Mouse (Mus musculus) heart, embryonic 11.5 days (tissue): ENCODE measurements around the gene Usp24. TPM values are rescaled to one million over a fixed set of nuclear protein-coding genes. Genes with fewer than 3 reads are reported as not detected.

ENCODE experiments used
- ATAC-seq: fragments of 200-750 bp; cut with Nextera tagmentation; replicated peaks from 2 replicates; pipeline ENCODE4 v1.8.0; 2017; ENCODE audit warnings: moderate library complexity; ENCODE audit not compliant: insufficient number of reproducible peaks, low FRiP score, low TSS enrichment
- H3K27ac ChIP-seq: fragments of 300-500 bp; sonication (generic); 2 replicates; pipeline ENCODE4 v1.5.1; 2014; ENCODE audit warnings: mild to moderate bottlenecking, low read depth, low read length
- H3K27me3 ChIP-seq: fragments of 300-500 bp; sonication (generic); 2 replicates; pipeline ENCODE4 v1.6.1; 2014; ENCODE audit warnings: mild to moderate bottlenecking, low read length, mixed read lengths; ENCODE audit not compliant: control insufficient read depth, insufficient read depth
- H3K36me3 ChIP-seq: fragments of 300-500 bp; sonication (generic); 2 replicates; pipeline ENCODE4 v1.6.1; 2014; ENCODE audit warnings: mild to moderate bottlenecking, low read length, moderate library complexity, mixed read lengths; ENCODE audit not compliant: control insufficient read depth, insufficient read depth
- H3K4me1 ChIP-seq: fragments of 300-500 bp; sonication (generic); 2 replicates; pipeline ENCODE4 v1.6.1; 2014; ENCODE audit warnings: low read length; ENCODE audit not compliant: control insufficient read depth, insufficient read depth
- H3K4me2 ChIP-seq: fragments of 300-500 bp; sonication (generic); 2 replicates; pipeline ENCODE4 v1.6.1; 2014; ENCODE audit warnings: mild to moderate bottlenecking, moderate library complexity
- H3K4me3 ChIP-seq: fragments of 300-500 bp; sonication (generic); 2 replicates; pipeline ENCODE4 v1.5.1; 2014; ENCODE audit warnings: low read depth, low read length
- H3K9ac ChIP-seq: fragments of 300-500 bp; sonication (generic); 2 replicates; pipeline ENCODE4 v1.6.1; 2014; ENCODE audit warnings: mild to moderate bottlenecking, low read depth, low read length, moderate library complexity
- H3K9me3 ChIP-seq: fragments of 300-500 bp; sonication (generic); replicated peaks from 2 replicates; pipeline ENCODE4 v1.6.1; 2016; ENCODE audit warnings: low read length; ENCODE audit not compliant: control insufficient read depth
- WGBS: fragments of 180-500 bp; shearing (Covaris S2); extraction: QIAGEN DNeasy Blood & Tissue Kit; methylation state at CpG from one replicate; pipeline ENCODE4 v1.1.7; 2014; ENCODE audit not compliant: insufficient replicate concordance; 5-methylcytosine and 5-hydroxymethylcytosine counted together
- polyA plus RNA-seq: library from polyadenylated mRNA; unstranded; fragments of >200 nt; fragmentation: Nextera tagmentation; extraction: Ambion mirVana; gene quantifications from 2 replicates; pipeline ENCODE4 v1.2.1, GENCODE M21; 2014

Gene Usp24
- polyA plus RNA-seq, 1 experiment from 2014 or later: 10.7 TPM

DNA sequence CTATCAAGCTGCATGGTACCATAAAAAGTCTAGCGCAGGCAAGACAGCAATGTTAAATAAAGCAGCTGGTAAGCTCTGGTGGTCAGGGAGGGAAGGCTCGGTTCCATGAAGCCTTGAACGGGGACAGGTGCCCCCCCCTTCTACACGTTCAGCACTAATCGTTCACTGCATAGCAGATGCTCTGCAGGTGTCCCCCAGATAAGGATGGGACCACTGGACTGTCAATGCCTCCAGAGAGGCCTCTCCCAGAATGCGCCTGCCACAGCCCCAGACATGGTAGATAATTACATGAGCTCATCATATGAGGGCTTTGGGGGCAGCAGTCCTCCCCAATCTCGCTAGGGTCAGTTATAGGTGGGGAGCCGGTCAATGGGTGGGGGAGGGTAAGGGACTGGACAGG, 133.3 kb downstream of the Usp24 start:
- Histone ChIP-seq H3K4me3 (no peak overlapping the region), H3K27me3 (no peaks in the 10 kb centered on the region), H3K27ac (no peak overlapping the region), H3K9ac (no peak overlapping the region), H3K36me3 (no peaks in the 10 kb centered on the region; the same call in 1 of the 2 replicates), H3K4me2 (no peak overlapping the region), H3K9me3 (no peaks in the 10 kb centered on the region), H3K4me1 (peaks cover 6% of the 10 kb centered on the region)
- ATAC-seq: no peak; the same call in 1 of the 2 replicates
- 65% methylated on average over 8 of the region's 8 CpGs for WGBS

DNA sequence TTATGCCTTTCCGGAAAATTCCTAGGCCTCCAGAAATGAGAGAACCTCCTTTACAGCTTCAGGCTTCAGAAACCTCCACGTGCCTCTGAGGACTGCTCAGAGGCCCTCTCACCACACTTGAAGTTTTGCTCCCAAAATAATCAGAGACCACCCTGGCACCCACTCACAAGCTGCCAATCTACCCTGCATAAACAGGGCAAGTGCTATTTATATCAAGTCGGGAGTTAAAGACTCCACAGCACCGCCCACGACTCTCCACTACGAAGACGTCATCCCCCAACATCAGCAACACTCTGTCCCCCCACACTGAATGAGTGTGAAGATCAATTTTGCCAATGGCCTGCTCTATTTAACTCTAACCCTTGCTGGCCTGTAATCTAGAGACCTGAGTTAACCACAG, 136.4 kb downstream of the Usp24 start:
- Histone ChIP-seq H3K4me3 (no peak overlapping the region), H3K9ac (no peak overlapping the region), H3K4me1 (peaks cover 6% of the 10 kb centered on the region), H3K27ac (no peak overlapping the region), H3K36me3 (no peaks in the 10 kb centered on the region), H3K27me3 (no peaks in the 10 kb centered on the region), H3K4me2 (no peak overlapping the region), H3K9me3 (no peaks in the 10 kb centered on the region)
- 42% methylated on average over 7 of the region's 7 CpGs for WGBS
- no peak for ATAC-seq

DNA sequence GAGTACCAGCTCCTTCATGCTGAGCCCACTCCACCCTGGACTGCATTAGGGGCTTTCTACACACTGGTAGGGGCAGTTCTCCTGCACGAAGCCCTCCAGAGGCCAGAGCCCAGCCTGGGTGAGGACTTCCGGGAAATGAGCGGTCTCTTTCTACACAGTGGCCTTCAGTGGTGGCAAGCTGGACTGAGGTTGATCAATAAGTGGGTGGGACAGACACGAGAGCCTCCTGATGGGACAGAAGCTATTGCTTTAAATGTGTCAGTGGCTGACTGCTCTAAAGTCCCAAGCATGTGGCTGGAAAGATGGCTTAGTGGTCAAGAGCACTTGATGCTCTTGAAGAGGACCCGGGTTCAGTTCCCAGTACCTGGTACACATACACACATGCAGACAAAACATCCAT, 137.1 kb downstream of the Usp24 start:
- H3K9me3 ChIP-seq: no peaks in the 10 kb centered on the region
- 85% methylated on average over 5 of the region's 5 CpGs for WGBS
- H3K4me3 ChIP-seq: no peak overlapping the region
- no peaks in the 10 kb centered on the region for H3K27me3 ChIP-seq
- H3K4me1 ChIP-seq: peaks cover 6% of the 10 kb centered on the region
- ATAC-seq: no peak
- H3K9ac ChIP-seq: no peak overlapping the region
- no peaks in the 10 kb centered on the region for H3K36me3 ChIP-seq
- H3K27ac ChIP-seq: no peak overlapping the region
- no peak overlapping the region for H3K4me2 ChIP-seq

DNA sequence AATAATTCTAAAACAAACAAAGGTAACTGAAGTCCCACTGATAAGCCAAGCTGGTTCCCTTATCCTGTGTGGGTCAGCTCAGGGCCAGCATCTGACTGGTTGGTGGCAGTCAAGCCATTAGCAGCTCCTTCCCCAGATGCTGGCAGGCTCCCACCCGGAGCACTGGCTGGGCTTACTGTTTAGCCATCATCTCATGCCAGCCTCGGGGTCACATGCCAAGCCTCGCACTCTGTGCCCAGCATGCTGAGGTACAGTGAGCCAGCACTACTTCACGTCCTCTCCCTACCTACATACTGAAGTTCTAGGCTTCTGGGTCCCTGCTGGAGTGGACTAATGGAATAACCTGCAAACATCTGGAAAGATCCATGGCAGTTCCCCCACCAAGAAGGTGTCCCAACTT, 137.5 kb downstream of the Usp24 start:
- Histone ChIP-seq H3K9ac (no peak overlapping the region), H3K4me2 (no peak overlapping the region), H3K9me3 (no peaks in the 10 kb centered on the region), H3K27me3 (no peaks in the 10 kb centered on the region), H3K4me3 (no peak overlapping the region), H3K36me3 (no peaks in the 10 kb centered on the region), H3K4me1 (peaks cover 6% of the 10 kb centered on the region), H3K27ac (no peak overlapping the region)
- no peak for ATAC-seq
- WGBS: 70% methylated on average over 4 of the region's 4 CpGs

DNA sequence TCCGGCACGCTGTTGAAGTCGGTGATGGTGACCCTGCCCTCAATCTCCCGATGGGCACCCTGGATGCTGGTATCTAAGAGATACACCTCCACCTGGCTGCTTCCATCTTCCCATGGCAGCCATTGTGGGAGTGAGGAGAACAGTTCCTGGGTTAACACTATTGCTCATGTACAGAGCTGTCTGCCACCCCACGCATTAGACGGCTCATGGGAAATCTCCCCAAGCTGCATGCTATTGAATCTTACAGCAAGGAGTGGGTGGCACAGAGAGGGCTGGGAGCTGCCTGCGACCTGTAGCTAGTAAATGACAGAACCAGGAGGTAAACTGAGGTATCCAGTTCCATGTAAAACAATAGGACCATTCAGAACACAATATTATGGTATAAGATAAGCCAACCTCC, 138.5 kb downstream of the Usp24 start:
- Histone ChIP-seq H3K4me2 (no peak overlapping the region), H3K9me3 (no peaks in the 10 kb centered on the region), H3K36me3 (no peaks in the 10 kb centered on the region), H3K27me3 (no peaks in the 10 kb centered on the region), H3K4me1 (peaks cover 6% of the 10 kb centered on the region), H3K4me3 (no peak overlapping the region), H3K9ac (no peak overlapping the region), H3K27ac (no peak overlapping the region)
- 87% methylated on average over 7 of the region's 7 CpGs for WGBS
- no peak for ATAC-seq

DNA sequence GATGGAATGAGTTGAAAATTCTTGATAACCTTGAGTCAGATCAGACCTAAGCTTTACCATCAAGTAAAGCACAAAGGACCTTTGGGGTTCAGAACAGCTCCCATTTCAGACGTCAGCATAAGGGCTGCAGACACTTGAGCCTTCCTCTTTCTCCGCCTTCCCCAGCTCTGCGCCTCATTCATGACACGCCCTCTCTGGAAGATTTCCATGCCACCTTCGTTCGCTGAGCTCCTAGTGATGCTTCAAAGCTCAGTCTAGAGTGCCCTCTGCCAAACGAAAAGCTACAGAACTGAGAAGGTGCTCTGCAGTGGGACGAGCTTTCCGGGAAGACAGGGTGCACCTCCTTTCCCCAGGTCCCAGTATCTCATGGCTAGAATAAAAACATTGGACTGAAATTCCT, 146.0 kb downstream of the Usp24 start:
- H3K4me3 ChIP-seq: no peak overlapping the region
- no peak overlapping the region for H3K9ac ChIP-seq
- H3K4me2 ChIP-seq: no peak overlapping the region
- H3K27me3 ChIP-seq: peaks cover 45% of the 10 kb centered on the region
- no peak overlapping the region for H3K27ac ChIP-seq
- no peak for ATAC-seq
- WGBS: 64% methylated on average over 9 of the region's 9 CpGs
- peaks cover 13% of the 10 kb centered on the region for H3K4me1 ChIP-seq
- H3K9me3 ChIP-seq: no peaks in the 10 kb centered on the region
- no peaks in the 10 kb centered on the region for H3K36me3 ChIP-seq

DNA sequence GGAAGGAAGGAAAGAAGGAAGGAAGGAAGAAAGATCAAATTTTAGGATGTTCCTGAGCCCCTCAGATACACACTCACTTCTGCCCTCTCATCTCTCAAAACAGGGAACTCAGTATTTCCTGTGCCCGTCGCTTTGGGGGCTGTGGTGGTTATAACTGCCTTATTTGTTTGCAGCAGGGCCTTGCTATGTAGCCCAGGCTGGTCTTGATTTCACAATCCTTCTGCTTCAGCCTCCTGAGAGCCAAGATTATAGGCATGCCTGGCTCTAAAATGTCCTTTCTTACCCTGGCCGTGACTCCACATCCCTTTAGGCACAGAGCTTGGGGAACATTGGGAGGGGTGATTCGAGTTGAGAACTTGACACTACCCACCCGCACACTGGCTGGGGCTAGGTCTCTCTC, 146.5 kb downstream of the Usp24 start:
- no peak overlapping the region for H3K4me3 ChIP-seq

DNA sequence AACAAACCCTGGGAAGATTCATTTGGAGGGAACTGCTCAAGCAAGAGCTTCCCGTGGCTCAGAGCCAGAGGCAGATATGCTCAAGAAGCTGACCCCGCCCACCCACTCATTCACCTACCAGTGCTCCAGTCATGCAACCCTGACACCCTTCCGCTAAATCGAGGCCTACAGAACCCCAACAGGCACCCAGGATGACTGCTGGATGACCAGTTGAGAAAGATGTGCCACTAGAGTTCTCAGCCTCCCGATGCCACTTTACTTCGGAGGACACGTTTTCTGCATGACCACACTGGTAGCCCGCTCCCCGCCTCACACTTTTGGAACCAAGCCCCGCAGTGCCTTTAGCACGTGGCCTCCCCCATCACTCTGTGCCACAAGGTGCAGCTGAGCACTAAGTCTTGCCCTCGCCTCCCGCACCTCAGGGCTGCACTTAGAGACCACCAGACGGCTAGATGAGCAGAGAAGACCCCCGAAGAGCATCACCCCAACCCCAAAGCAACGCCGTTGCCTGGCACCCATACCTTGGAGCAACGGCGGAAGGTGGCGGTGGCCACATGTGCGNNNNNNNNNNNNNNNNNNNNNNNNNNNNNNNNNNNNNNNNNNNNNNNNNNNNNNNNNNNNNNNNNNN, 147.3 kb downstream of the Usp24 start:
- no peak for ATAC-seq
- Histone ChIP-seq H3K4me1 (peaks cover 13% of the 10 kb centered on the region), H3K27me3 (peaks cover 45% of the 10 kb centered on the region), H3K4me3 (peak overlapping the region; percentile 39), H3K9ac (peak overlapping the region; percentile 43; the same call in 1 of the 2 replicates), H3K36me3 (no peaks in the 10 kb centered on the region), H3K9me3 (no peaks in the 10 kb centered on the region), H3K27ac (no peak overlapping the region), H3K4me2 (peak overlapping the region; percentile 69)
- 27% methylated on average over 21 of the region's 21 CpGs for WGBS

More for the DNA sequence above, 146.5 kb downstream of the Usp24 start:
- no peaks in the 10 kb centered on the region for H3K9me3 ChIP-seq
- H3K4me1 ChIP-seq: peaks cover 13% of the 10 kb centered on the region
- 66% methylated on average over 5 of the region's 5 CpGs for WGBS
- no peak overlapping the region for H3K27ac ChIP-seq
- H3K9ac ChIP-seq: no peak overlapping the region
- no peaks in the 10 kb centered on the region for H3K36me3 ChIP-seq
- H3K4me2 ChIP-seq: no peak overlapping the region
- ATAC-seq: no peak
- H3K27me3 ChIP-seq: peaks cover 45% of the 10 kb centered on the region

DNA sequence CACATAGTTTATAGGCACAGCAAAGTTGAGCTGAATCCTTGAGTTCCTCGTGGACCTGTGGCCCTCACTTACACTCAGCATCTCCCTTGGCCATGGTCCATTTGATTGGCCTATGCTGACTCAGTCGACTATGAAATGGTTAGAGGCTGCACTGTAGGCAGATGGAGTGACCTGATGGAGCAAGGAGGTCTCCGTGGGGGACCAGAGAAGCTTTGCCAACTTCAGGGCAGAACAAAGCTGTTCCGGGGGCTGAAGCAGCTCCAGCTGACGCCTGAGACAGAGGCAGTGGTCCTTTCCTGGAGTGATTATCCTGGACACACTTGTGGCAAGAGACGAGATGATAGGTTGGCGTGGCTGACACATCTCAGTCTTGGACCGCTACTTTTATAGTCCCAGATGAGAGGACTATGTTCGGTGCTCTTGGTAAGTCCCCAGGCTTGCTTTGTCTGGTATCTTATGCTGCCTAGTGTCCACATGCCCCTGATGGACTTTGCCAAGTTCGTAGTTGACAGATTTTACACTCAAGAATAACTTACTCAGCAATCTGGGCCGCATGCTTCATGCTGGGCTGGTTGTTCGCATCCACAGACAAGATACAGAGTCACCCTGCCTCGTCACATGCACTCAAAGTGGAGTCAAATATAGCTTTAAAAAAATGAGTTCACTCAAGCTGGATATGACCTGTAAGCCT, 151.6 kb downstream of the Usp24 start:
- no peaks in the 10 kb centered on the region for H3K9me3 ChIP-seq
- H3K4me3 ChIP-seq: no peak overlapping the region
- peaks cover 28% of the 10 kb centered on the region for H3K27me3 ChIP-seq
- H3K27ac ChIP-seq: no peak overlapping the region
- 75% methylated on average over 13 of the region's 13 CpGs for WGBS
- peaks cover 13% of the 10 kb centered on the region for H3K4me1 ChIP-seq
- H3K4me2 ChIP-seq: no peak overlapping the region
- no peak overlapping the region for H3K9ac ChIP-seq
- ATAC-seq: no peak
- H3K36me3 ChIP-seq: no peaks in the 10 kb centered on the region
